Mouse (Mus musculus) thymus, adult 2 months (tissue): ENCODE measurements around the gene Psmd3. TPM values are rescaled to one million over a fixed set of nuclear protein-coding genes. Genes with fewer than 3 reads are reported as not detected.

Experiments
- DNase-seq: peaks from one replicate; pipeline ENCODE4 v3.0.0; 2021
- H3K27ac ChIP-seq: fragments of 200-500 bp; 2 replicates; pipeline ENCODE4 v1.5.1; 2012; ENCODE audit warnings: low read length, control low read depth; ENCODE audit not compliant: control insufficient read depth, insufficient read depth
- H3K27me3 ChIP-seq: fragments of 200-500 bp; 2 replicates; pipeline ENCODE4 v1.6.1; 2012; ENCODE audit warnings: mild to moderate bottlenecking, low read length, moderate library complexity, mixed read lengths; ENCODE audit not compliant: control insufficient read depth, insufficient read depth
- H3K36me3 ChIP-seq: fragments of 200-500 bp; 2 replicates; pipeline ENCODE4 v1.6.1; 2012; ENCODE audit warnings: mild to moderate bottlenecking, low read length, moderate library complexity; ENCODE audit not compliant: control insufficient read depth, insufficient read depth
- H3K4me1 ChIP-seq: fragments of 200-500 bp; replicated peaks from 2 replicates; pipeline ENCODE4 v1.6.1; 2012; ENCODE audit warnings: low read length; ENCODE audit not compliant: control insufficient read depth, insufficient read depth
- H3K4me3 ChIP-seq: fragments of 200-500 bp; 2 replicates; pipeline ENCODE4 v1.5.1; 2012; ENCODE audit warnings: mild to moderate bottlenecking, low read length, control low read depth, moderate library complexity; ENCODE audit not compliant: control insufficient read depth, insufficient read depth
- CTCF ChIP-seq: fragments of 200-500 bp; IDR thresholded peaks from 2 replicates; pipeline ENCODE4 v1.5.1; 2012; ENCODE audit warnings: mild to moderate bottlenecking, control low read depth, low read length, moderate library complexity, borderline replicate concordance; ENCODE audit not compliant: control insufficient read depth, poor library complexity, insufficient read depth; ENCODE audit errors: extremely low read depth
- POLR2A ChIP-seq: fragments of 200-500 bp; IDR thresholded peaks from 2 replicates; pipeline ENCODE4 v1.6.1; 2012; ENCODE audit warnings: mild to moderate bottlenecking, low read length, control low read depth, moderate library complexity; ENCODE audit not compliant: control insufficient read depth, poor library complexity, insufficient read depth; ENCODE audit errors: extremely low read depth
- WGBS: fragments of 180-500 bp; shearing (Covaris S2); methylation state at CpG from one replicate; pipeline ENCODE4 v1.1.7; 2018; 5-methylcytosine and 5-hydroxymethylcytosine counted together
- polyA plus RNA-seq: library from polyadenylated mRNA; depleted of rRNA; stranded (reverse); fragments of >200 nt; gene quantifications from 2 replicates; pipeline ENCODE4 v1.2.3, GENCODE M21; 2012

The Psmd3 gene
- polyA plus RNA-seq, 1 experiment: 293 TPM

DNA sequence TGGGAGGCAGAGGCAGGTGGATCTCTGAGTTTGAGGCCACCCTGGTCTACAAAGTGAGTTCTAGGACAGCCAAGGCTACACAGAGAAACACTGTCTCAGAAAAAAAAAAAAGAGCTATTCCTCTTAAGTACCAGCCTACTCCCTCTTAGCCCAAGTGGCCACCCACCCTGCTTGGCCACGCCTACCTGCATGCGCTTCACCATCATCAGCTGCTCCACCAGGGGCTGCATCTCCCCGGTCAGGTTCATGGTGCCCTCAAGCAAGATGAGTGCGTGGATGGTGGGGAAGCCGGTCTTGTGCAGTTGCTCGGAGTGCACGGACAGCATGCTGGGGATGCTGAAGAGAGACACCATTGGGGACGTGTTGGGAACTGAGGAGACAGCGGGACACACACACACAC is 33.6 kb downstream of the Psmd3 start:
- no peak for TF ChIP-seq CTCF
- H3K4me1 ChIP-seq: peaks cover 29% of the 10 kb centered on the region
- no peaks in the 10 kb centered on the region for H3K27me3 ChIP-seq
- H3K4me3 ChIP-seq: no peak overlapping the region
- no peak overlapping the region for H3K27ac ChIP-seq
- DNase-seq: no peak
- H3K36me3 ChIP-seq: peaks cover 6% of the 10 kb centered on the region; the same call in 1 of the 2 replicates
- WGBS: 94% methylated on average over 9 of the region's 9 CpGs

DNA sequence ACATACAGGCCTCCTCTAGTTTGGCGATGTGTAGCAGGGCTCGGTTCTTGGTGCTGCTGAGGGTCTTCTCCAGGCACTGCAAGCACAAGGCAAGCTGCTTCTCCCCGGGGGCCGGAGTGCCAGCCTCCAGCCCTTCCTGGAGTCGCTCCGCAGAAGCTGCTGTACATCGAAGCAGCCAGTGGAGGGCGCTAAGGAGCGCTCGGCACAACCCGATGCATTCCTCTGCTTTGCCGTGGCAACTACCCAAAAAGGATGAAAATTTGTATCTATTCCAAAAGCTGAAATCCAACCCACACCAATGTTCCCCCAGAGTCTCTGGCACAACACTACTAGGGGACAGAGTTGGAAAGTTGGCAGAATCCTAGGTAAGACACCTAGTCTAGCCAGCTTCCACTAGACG is 35.5 kb downstream of the Psmd3 start:
- TF ChIP-seq CTCF: peak; percentile 79; the same call in 1 of the 2 replicates
- TF ChIP-seq POLR2A: no peak
- Histone ChIP-seq H3K4me3 (no peak overlapping the region), H3K27me3 (no peaks in the 10 kb centered on the region), H3K4me1 (peaks cover 20% of the 10 kb centered on the region), H3K27ac (no peak overlapping the region), H3K36me3 (peaks cover 6% of the 10 kb centered on the region; the same call in 1 of the 2 replicates)
- 44% methylated on average over 13 of the region's 13 CpGs for WGBS
- peak; percentile 36 for DNase-seq

DNA sequence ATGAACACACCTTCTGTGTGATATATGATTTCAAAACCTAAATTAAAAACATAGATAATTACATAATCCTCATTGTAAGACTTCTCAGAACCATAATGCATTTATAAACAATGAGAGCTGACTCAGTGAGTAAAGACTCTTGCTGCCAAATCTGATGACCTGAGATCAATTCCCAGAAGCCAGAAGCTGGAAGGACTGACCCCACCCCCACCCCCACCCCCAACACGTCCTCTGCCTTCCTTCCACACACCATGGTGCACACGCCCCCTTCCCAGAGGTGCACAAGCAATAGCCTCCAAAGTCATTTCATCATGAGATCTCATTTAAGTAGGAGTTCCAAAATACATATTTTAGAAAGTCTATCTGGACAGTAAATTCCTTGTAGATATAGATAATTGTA is 38.4 kb downstream of the Psmd3 start:
- Histone ChIP-seq H3K4me1 (peaks cover 6% of the 10 kb centered on the region; the same call in 1 of the 2 replicates), H3K27me3 (no peaks in the 10 kb centered on the region), H3K4me3 (no peak overlapping the region), H3K27ac (no peak overlapping the region), H3K36me3 (peaks cover 9% of the 10 kb centered on the region; the same call in 1 of the 2 replicates)
- TF ChIP-seq POLR2A (no peak), CTCF (no peak)
- no peak for DNase-seq
- 88% methylated on average over 2 of the region's 2 CpGs for WGBS

DNA sequence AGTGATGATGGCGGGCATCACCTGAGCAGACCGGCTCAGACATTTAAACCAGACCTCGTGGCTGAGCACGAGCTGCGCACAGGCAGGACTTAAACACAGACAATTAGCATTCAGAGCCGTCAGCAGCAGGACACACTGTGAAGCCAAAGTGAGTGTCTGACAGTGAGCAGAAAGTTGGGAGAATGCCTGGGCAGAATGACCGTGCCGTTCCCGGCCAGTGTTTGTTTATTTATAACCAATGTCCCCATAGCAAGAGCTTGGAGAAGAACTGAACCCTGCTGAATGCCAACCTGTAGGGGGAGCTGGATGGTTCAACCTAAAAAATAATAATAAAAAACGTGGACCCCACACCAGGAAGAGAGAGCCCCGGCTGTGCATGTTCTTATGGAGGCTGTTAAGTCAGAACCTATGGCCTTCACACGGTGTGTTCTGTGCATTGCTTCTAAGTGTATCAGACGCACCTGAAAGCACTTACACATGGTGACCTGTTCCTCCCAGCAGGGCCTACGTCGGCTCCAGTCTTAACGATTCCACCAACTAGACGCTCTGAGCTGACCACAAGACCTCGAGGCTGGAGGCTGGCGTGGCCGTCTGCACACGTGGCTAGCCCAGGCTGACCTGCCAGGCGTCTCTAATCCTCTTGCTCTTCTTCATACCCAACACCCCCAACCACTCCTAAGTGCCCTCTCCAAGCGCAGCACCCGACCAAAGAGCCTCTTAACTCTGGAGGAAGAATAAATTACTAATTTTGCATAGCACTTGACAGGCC is 39.3 kb downstream of the Psmd3 start:
- 90% methylated on average over 24 of the region's 24 CpGs for WGBS
- 0 out of 2 replicates have a peak, but pooled peaks cover 7% of the 10 kb centered on the region for H3K36me3 ChIP-seq
- no peak overlapping the region for H3K27ac ChIP-seq
- no peak for DNase-seq
- no peaks in the 10 kb centered on the region for H3K27me3 ChIP-seq
- H3K4me1 ChIP-seq: peaks cover 6% of the 10 kb centered on the region; the same call in 1 of the 2 replicates
- TF ChIP-seq CTCF (no peak), POLR2A (no peak)
- no peak overlapping the region for H3K4me3 ChIP-seq

DNA sequence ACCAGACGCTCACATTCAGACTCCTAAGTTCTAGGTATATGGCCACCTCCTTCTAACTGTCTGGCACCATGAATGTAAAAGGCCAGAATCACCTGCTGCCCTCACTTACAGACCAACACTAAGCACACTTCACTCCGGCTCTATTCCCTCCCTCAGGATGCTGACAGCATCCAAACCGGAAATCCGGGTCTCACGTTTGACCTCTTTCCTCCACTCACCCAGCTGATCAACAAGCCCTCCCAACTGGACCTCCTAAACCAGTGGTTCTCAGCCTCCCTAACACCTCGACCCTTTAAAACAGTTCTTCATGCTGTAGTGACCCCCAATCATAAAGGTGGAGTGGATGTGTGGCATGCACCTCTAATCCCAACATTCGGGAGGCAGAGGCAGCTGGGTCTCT is 40.7 kb downstream of the Psmd3 start:
- H3K27me3 ChIP-seq: no peaks in the 10 kb centered on the region
- WGBS: 93% methylated on average over 7 of the region's 7 CpGs
- 0 out of 2 replicates have a peak, but pooled peaks cover 10% of the 10 kb centered on the region for H3K36me3 ChIP-seq
- H3K27ac ChIP-seq: no peak overlapping the region
- TF ChIP-seq POLR2A (no peak), CTCF (no peak)
- no peak for DNase-seq
- peaks cover 6% of the 10 kb centered on the region; the same call in 1 of the 2 replicates for H3K4me1 ChIP-seq
- no peak overlapping the region for H3K4me3 ChIP-seq

DNA sequence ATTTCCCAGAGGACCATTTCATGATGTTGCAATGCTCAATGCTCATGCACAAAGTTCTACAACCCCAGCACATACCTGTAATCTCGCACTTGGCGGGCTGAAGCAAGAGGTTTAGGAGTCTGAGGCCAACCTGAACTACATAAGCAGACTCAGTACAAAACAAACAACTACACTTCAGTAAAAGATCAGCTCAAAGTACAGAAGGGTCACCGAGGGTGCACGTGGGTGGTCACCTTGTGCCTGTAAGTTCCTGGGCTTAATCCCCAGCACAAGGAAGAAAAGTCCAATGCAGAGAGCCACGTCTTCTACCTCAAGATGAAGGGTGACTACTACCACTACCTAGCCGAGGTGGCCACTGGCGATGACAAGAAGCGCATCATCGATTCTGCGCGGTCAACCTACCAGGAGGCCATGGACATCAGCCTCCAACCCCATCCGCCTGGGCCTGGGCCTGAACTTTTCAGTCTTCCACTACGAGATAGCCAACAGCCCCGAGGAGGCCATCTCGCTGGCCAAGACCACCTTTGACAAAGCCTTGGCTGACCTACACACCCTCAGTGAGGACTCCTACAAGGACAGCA is 43.7 kb downstream of the Psmd3 start:
- H3K27me3 ChIP-seq: no peaks in the 10 kb centered on the region
- TF ChIP-seq POLR2A (no peak), CTCF (no peak)
- no peak for DNase-seq
- 97% methylated on average over 15 of the region's 15 CpGs for WGBS
- H3K36me3 ChIP-seq: 0 out of 2 replicates have a peak, but pooled peaks cover 10% of the 10 kb centered on the region
- no peak overlapping the region for H3K4me3 ChIP-seq
- H3K4me1 ChIP-seq: peaks cover 5% of the 10 kb centered on the region
- H3K27ac ChIP-seq: no peak overlapping the region
